Mouse (Mus musculus): ENCODE measurements at regions not wholly inside any gene's neighbourhood (a gene's known extent, or its start where the extent isn't known, plus 50 kb on each side); places are given as distances from the start of the nearest gene placed in this dataset.

DNA sequence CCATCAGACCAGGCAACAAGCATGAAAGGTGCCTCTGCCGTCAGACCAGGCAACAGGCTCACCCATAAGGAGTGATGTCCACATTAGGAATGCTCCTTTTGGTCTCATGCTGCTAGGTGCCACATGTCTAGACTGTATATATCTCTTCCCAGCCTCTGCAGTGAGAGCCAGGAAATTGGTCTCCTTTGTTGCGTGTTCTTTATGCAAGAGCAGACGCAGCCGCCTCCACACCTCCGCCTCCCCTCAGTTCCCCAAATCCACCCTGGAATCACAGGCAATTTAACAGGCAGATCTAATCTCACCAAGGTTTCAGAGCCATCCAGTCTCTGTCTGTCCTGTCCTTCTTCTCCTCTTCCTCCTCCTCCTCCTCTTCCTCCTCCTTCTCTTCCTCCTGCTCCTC is 207.0 kb downstream of the CK137956 start:
- TF ChIP-seq GATA1 (IDR thresholded peaks at IDR 0.05; ENCODE audit: borderline replicate concordance, low read length) (no peak), FLI1 (IDR thresholded peaks at IDR 0.05; ENCODE audit: low read length) (no peak)
